Mouse (Mus musculus) retina, postnatal 7 days (tissue): ENCODE measurements around the gene Stat6.

Experiments used
- DNase-seq: peaks from one replicate; pipeline ENCODE4 v3.0.0-alpha.2; 2012; ENCODE audit warnings: low read depth, low spot score

Stat6 gene

GRCm38 (mm10) chr10:127615034-127615374 is 27.8 kb upstream of the Stat6 start:
- no peak for DNase-seq

- DNase-seq: no peak
Observed at GRCm38 (mm10) chr10:127615591-127615990, 27.2 kb upstream of the Stat6 start.

- DNase-seq: no peak
Observed at GRCm38 (mm10) chr10:127616261-127616679, 26.5 kb upstream of the Stat6 start.

GRCm38 (mm10) chr10:127617294-127617693 is 25.5 kb upstream of the Stat6 start:
- no peak for DNase-seq

- no peak for DNase-seq
Observed at GRCm38 (mm10) chr10:127618173-127618572, 24.6 kb upstream of the Stat6 start.

GRCm38 (mm10) chr10:127619119-127619721 is 23.6 kb upstream of the Stat6 start:
- no peak for DNase-seq

GRCm38 (mm10) chr10:127619941-127620405 is 22.8 kb upstream of the Stat6 start:
- no peak for DNase-seq

- no peak for DNase-seq
Observed at GRCm38 (mm10) chr10:127620406-127621190, 22.2 kb upstream of the Stat6 start, which contains the start of gene Lrp1. Gene Lrp1 (minus strand): TSS chr10:127621148.

GRCm38 (mm10) chr10:127621191-127622056 is 21.4 kb upstream of the Stat6 start:
- peak; percentile 69 for DNase-seq

- DNase-seq: peak; percentile 23
Observed at GRCm38 (mm10) chr10:127622057-127622392, 20.8 kb upstream of the Stat6 start.

- no peak for DNase-seq
Observed at GRCm38 (mm10) chr10:127622661-127623060, 20.1 kb upstream of the Stat6 start.

- no peak for DNase-seq
Observed at GRCm38 (mm10) chr10:127623439-127624216, 19.2 kb upstream of the Stat6 start.

GRCm38 (mm10) chr10:127626433-127626832 is 16.4 kb upstream of the Stat6 start:
- peak; percentile 24 for DNase-seq

- no peak for DNase-seq
Observed at GRCm38 (mm10) chr10:127631261-127632214, 11.2 kb upstream of the Stat6 start.

- DNase-seq: no peak
Observed at GRCm38 (mm10) chr10:127632668-127633271, 10.0 kb upstream of the Stat6 start.

GRCm38 (mm10) chr10:127640421-127640820 is 2.4 kb upstream of the Stat6 start:
- no peak for DNase-seq

- DNase-seq: peak; percentile 35
Observed at GRCm38 (mm10) chr10:127641861-127642771, 670 bp upstream of the Stat6 start.

GRCm38 (mm10) chr10:127643553-127644238 is 910 bp downstream of the Stat6 start:
- DNase-seq: no peak
